Mouse (Mus musculus) limb, embryonic 11.5 days (tissue): ENCODE results near the gene Kcnb1. TPM values are rescaled to one million over a fixed set of nuclear protein-coding genes. Genes with fewer than 3 reads are reported as not detected.

Source experiments
- ATAC-seq: fragments of 200-750 bp; cut with Nextera tagmentation; 2 replicates; pipeline ENCODE4 v1.8.0; 2017; ENCODE audit warnings: low read depth; ENCODE audit not compliant: insufficient number of reproducible peaks, low FRiP score, low TSS enrichment
- DNase-seq: peaks from one replicate; pipeline ENCODE4 v3.0.0-alpha.2; 2015; ENCODE audit warnings: low spot score
- H3K27ac ChIP-seq: fragments of 300-500 bp; sonication (generic); replicated peaks from 2 replicates; pipeline ENCODE4 v1.5.1; 2014; ENCODE audit warnings: low read depth, mild to moderate bottlenecking, low read length
- H3K27me3 ChIP-seq: fragments of 300-500 bp; sonication (generic); 2 replicates; pipeline ENCODE4 v1.6.1; 2014; ENCODE audit warnings: mild to moderate bottlenecking, low read length, mixed read lengths; ENCODE audit not compliant: control insufficient read depth, insufficient read depth
- H3K36me3 ChIP-seq: fragments of 300-500 bp; sonication (generic); 2 replicates; pipeline ENCODE4 v1.6.1; 2014; ENCODE audit warnings: mild to moderate bottlenecking, low read length, moderate library complexity, mixed read lengths; ENCODE audit not compliant: control insufficient read depth, insufficient read depth
- H3K4me1 ChIP-seq: fragments of 300-500 bp; sonication (generic); 2 replicates; pipeline ENCODE4 v1.6.1; 2014; ENCODE audit warnings: low read length, mixed read lengths; ENCODE audit not compliant: control insufficient read depth, insufficient read depth
- H3K4me2 ChIP-seq: fragments of 300-500 bp; sonication (generic); 2 replicates; pipeline ENCODE4 v1.6.1; 2014; ENCODE audit warnings: low read depth, mild to moderate bottlenecking, moderate library complexity; ENCODE audit not compliant: severe bottlenecking
- H3K4me3 ChIP-seq: fragments of 300-500 bp; sonication (generic); 2 replicates; pipeline ENCODE4 v1.5.1; 2014; ENCODE audit warnings: low read depth, low read length
- H3K9ac ChIP-seq: fragments of 300-500 bp; sonication (generic); 2 replicates; pipeline ENCODE4 v1.6.1; 2014; ENCODE audit warnings: mild to moderate bottlenecking, low read length
- H3K9me3 ChIP-seq: fragments of 300-500 bp; sonication (generic); 2 replicates; pipeline ENCODE4 v1.6.1; 2016; ENCODE audit warnings: low read length; ENCODE audit not compliant: control insufficient read depth
- WGBS: fragments of 180-500 bp; shearing (Covaris S2); extraction: QIAGEN DNeasy Blood & Tissue Kit; methylation state at CpG from one replicate; pipeline ENCODE4 v1.1.7; 2014; 5-methylcytosine and 5-hydroxymethylcytosine counted together
- polyA plus RNA-seq: library from polyadenylated mRNA; unstranded; fragments of >200 nt; fragmentation: Nextera tagmentation; extraction: Ambion mirVana; gene quantifications from 2 replicates; pipeline ENCODE4 v1.2.1, GENCODE M21; 2014

The Kcnb1 gene
- polyA plus RNA-seq, 1 experiment from 2014 or later = 0.29 TPM

GRCm38 (mm10) chr2:167230554-167230953, 40.6 kb upstream of the Kcnb1 start:
- ATAC-seq = no peak
- peak; percentile 57 for DNase-seq
- no peak overlapping the region for H3K4me3 ChIP-seq
- H3K27me3 ChIP-seq = no peaks in the 10 kb centered on the region
- H3K4me1 ChIP-seq = peaks cover 13% of the 10 kb centered on the region; the same call in 1 of the 2 replicates
- no peaks in the 10 kb centered on the region for H3K9me3 ChIP-seq
- 17% methylated on average over 15 of the region's 15 CpGs for WGBS
- H3K4me2 ChIP-seq = no peak overlapping the region
- no peak overlapping the region for H3K9ac ChIP-seq
- no peak overlapping the region for H3K27ac ChIP-seq
- no peaks in the 10 kb centered on the region for H3K36me3 ChIP-seq

DNA sequence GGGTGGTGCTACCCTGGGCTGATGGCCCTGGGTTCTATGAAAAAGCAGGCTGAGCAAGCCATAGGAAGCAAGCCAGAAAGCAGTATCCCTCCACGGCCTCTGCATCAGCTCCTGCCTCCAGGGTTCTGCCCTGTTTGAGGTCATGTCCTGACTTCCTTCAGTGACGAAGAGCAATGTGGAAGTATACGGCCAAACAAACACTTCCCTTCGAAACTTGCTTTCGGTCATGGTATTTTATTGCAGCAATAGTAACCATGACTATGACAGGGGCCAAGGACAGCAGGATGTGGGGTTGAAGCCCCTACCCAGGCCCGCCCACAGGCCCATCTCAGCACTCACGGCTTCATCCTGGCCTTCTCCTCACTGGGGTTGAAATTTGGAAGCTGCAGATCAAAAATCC, 35.0 kb upstream of the Kcnb1 start:
- H3K9ac ChIP-seq = no peak overlapping the region
- no peaks in the 10 kb centered on the region for H3K36me3 ChIP-seq
- ATAC-seq (no peak), DNase-seq (no peak)
- H3K4me3 ChIP-seq = no peak overlapping the region
- H3K4me1 ChIP-seq = no peaks in the 10 kb centered on the region
- H3K4me2 ChIP-seq = no peak overlapping the region
- H3K9me3 ChIP-seq = no peaks in the 10 kb centered on the region
- WGBS = 80% methylated on average over 7 of the region's 7 CpGs
- no peak overlapping the region for H3K27ac ChIP-seq
- no peaks in the 10 kb centered on the region for H3K27me3 ChIP-seq

DNA sequence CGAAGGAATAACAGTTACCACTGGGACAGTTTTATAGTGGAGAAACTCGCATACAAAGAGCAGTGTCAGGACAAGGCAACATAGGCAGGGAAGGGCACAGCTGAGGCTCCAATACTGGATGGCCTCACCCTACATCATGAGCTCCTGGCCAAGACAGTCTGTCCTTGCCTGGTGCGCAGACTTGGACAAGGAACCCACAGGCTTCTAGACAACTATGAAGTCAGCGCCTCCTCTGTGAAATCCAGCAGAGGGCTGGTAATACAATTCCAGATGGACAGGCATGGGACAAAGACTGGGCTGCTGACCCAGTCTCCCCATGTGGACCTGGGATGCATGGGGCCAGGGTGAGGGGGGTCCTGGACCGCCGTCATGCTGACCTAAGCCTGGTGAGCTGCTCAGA, 34.2 kb upstream of the Kcnb1 start:
- H3K9ac ChIP-seq = no peak overlapping the region
- ATAC-seq (no peak), DNase-seq (no peak)
- H3K4me1 ChIP-seq = no peaks in the 10 kb centered on the region
- no peaks in the 10 kb centered on the region for H3K27me3 ChIP-seq
- no peak overlapping the region for H3K4me3 ChIP-seq
- H3K36me3 ChIP-seq = no peaks in the 10 kb centered on the region
- no peak overlapping the region for H3K4me2 ChIP-seq
- no peak overlapping the region for H3K27ac ChIP-seq
- no peaks in the 10 kb centered on the region for H3K9me3 ChIP-seq
- 86% methylated on average over 6 of the region's 6 CpGs for WGBS

DNA sequence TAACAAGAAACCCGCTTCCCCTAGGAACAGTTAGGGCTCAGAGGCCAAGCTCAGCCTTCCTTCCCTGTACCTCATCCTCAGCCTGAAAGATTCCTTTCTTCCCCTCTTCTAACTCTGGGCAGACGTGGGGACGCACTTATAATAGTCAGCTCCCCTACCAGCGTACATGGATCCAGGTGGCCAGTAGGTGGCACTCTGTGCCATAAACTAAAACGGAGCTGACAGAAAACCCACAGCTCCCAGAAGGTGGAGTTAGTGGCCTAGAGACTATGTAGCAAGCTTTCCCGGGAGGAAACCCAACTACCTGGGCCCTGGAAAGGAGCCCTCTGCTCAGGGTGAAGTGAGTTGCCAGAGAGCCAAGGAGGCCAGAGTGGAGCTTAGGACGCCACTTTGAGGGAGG, 32.2 kb upstream of the Kcnb1 start:
- H3K27ac ChIP-seq = no peak overlapping the region
- 28% methylated on average over 7 of the region's 7 CpGs for WGBS

GRCm38 (mm10) chr2:167221159-167221845, 31.3 kb upstream of the Kcnb1 start:
- Histone ChIP-seq H3K27me3 (no peaks in the 10 kb centered on the region), H3K4me2 (no peak overlapping the region), H3K9ac (no peak overlapping the region), H3K4me3 (no peak overlapping the region), H3K9me3 (no peaks in the 10 kb centered on the region), H3K36me3 (no peaks in the 10 kb centered on the region), H3K4me1 (no peaks in the 10 kb centered on the region), H3K27ac (no peak overlapping the region)
- ATAC-seq = no peak
- 86% methylated on average over 13 of the region's 13 CpGs for WGBS
- no peak for DNase-seq

More for the DNA sequence above, 32.2 kb upstream of the Kcnb1 start:
- Histone ChIP-seq H3K4me1 (no peaks in the 10 kb centered on the region), H3K4me2 (no peak overlapping the region), H3K9ac (no peak overlapping the region), H3K4me3 (no peak overlapping the region), H3K36me3 (no peaks in the 10 kb centered on the region), H3K9me3 (no peaks in the 10 kb centered on the region), H3K27me3 (no peaks in the 10 kb centered on the region)
- DNase-seq (peak; percentile 85), ATAC-seq (0 out of 2 replicates have a peak, but pooled peaks have one; percentile 18)

DNA sequence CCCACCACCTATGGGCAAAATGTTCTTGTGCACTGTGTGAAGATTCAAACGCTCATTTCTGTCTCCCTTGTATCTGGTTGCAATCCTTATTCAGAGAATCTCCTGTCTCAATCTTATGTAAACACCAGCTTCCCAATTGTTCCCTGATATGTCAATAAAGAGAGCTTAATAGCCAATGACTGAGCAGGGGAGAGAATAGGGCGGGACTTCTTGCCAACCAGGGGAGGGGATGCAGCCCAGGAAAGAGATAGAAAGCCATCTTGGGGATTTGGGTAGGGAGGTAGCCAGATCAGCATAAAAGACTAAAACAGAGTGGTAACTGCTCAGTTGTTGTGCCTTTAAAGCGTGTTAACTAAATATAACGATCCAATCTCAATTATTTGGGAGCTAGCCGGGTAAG, 30.8 kb upstream of the Kcnb1 start:
- Histone ChIP-seq H3K4me1 (no peaks in the 10 kb centered on the region), H3K4me3 (no peak overlapping the region), H3K27ac (no peak overlapping the region), H3K36me3 (no peaks in the 10 kb centered on the region), H3K4me2 (no peak overlapping the region), H3K9ac (no peak overlapping the region), H3K27me3 (no peaks in the 10 kb centered on the region), H3K9me3 (no peaks in the 10 kb centered on the region)
- 85% methylated on average over 5 of the region's 5 CpGs for WGBS
- DNase-seq (no peak), ATAC-seq (no peak)

DNA sequence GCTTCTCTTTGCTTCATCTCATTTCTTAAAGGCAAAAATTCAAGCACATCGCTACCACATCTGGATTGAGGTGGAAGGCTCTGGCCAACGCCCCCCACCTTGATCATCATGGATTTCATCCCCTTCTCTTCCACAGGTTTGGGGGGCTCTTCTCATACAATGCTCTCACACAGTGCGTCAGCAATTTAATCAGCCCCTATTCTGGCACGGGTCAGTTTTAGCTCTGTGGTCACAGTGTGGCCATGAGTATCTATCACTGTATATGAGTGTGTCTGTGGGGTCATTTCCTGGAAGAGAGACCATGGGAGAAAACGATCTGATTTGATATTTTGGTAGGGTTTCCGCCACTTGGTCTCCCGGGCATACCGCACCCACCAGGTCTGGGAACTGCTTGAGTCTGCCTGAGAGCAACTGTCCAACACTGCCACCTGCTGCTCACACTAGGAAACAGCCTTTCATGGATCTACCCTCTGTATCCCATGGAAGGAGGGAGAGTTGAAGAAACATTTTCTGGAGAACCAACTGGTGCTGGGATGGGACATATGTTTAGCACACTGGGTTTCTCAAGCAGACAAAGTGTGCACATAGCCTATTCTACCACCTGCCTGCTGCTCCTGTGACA, 29.3 kb upstream of the Kcnb1 start:
- DNase-seq = peak; percentile 89
- H3K36me3 ChIP-seq = no peaks in the 10 kb centered on the region
- H3K4me1 ChIP-seq = no peaks in the 10 kb centered on the region
- H3K9me3 ChIP-seq = no peaks in the 10 kb centered on the region
- 55% methylated on average over 8 of the region's 8 CpGs for WGBS
- no peak for ATAC-seq
- H3K4me2 ChIP-seq = no peak overlapping the region
- H3K27me3 ChIP-seq = no peaks in the 10 kb centered on the region
- H3K4me3 ChIP-seq = no peak overlapping the region
- no peak overlapping the region for H3K27ac ChIP-seq
- H3K9ac ChIP-seq = no peak overlapping the region

DNA sequence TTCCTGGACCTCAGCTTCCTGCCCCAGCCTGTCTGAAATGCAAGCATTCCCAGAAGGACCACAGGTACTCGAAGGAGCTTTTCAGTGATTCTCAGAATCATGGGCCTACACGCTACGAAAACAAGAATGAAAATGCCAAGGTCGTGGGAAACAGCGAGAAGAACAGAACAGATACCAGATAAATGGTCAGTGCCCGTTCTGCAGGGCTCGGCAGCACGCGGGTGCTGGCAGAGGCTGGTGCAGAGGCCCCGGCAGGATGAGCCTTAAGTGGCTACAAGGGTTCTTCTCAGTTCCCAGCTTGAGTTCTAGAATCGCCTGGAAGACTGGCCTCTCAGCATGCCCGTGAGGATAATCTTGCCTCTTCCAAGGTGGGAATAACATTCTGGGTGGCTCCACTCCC, 23.7 kb upstream of the Kcnb1 start:
- 94% methylated on average over 12 of the region's 12 CpGs for WGBS
- Histone ChIP-seq H3K27ac (no peak overlapping the region), H3K9me3 (no peaks in the 10 kb centered on the region), H3K9ac (no peak overlapping the region), H3K27me3 (no peaks in the 10 kb centered on the region), H3K4me3 (no peak overlapping the region), H3K4me2 (no peak overlapping the region), H3K4me1 (no peaks in the 10 kb centered on the region), H3K36me3 (peaks cover 6% of the 10 kb centered on the region; the same call in 1 of the 2 replicates)
- ATAC-seq = no peak
- no peak for DNase-seq
